Mouse (Mus musculus): ENCODE data around the gene BC107364. TPM values are rescaled to one million over a fixed set of nuclear protein-coding genes. Genes with fewer than 3 reads are reported as not detected.
A peak's percentile ranks its signal among the peaks of the same experiment; 100 is the strongest.
"Not testable (repeated sequence)": the region's sequence is repeated elsewhere in the genome, so short reads cannot be mapped to it uniquely, and the experiment has no call there.

BC107364 gene
- polyA plus RNA-seq, 1 experiment: not detected

GRCm38 (mm10) chr3:96486064-96486827 lies 34.1 kb upstream of the BC107364 start:
- DNase-seq (ENCODE audit: low read depth): not testable (repeated sequence)

- no peak for DNase-seq (ENCODE audit: low read depth)
Observed at GRCm38 (mm10) chr3:96485361-96485760, 33.3 kb upstream of the BC107364 start.

GRCm38 (mm10) chr3:96484921-96485320 lies 32.8 kb upstream of the BC107364 start:
- no peak for DNase-seq (ENCODE audit: low read depth)

- no peak for DNase-seq (ENCODE audit: low read depth)
Observed at GRCm38 (mm10) chr3:96483946-96484345, 31.8 kb upstream of the BC107364 start.

- DNase-seq (ENCODE audit: low read depth): not testable (repeated sequence)
Observed at GRCm38 (mm10) chr3:96483044-96483443, 30.9 kb upstream of the BC107364 start.

GRCm38 (mm10) chr3:96482451-96482850 lies 30.3 kb upstream of the BC107364 start:
- no peak for DNase-seq (ENCODE audit: low read depth)

GRCm38 (mm10) chr3:96481856-96482255 lies 29.8 kb upstream of the BC107364 start:
- DNase-seq (ENCODE audit: low read depth): no peak

GRCm38 (mm10) chr3:96480684-96481270 lies 28.7 kb upstream of the BC107364 start:
- no peak for DNase-seq (ENCODE audit: low read depth)

GRCm38 (mm10) chr3:96479249-96479648 lies 27.1 kb upstream of the BC107364 start:
- no peak for DNase-seq (ENCODE audit: low read depth)

- no peak for DNase-seq (ENCODE audit: low read depth)
Observed at GRCm38 (mm10) chr3:96477558-96477957, 25.5 kb upstream of the BC107364 start.

GRCm38 (mm10) chr3:96477084-96477483 lies 25.0 kb upstream of the BC107364 start:
- no peak for DNase-seq (ENCODE audit: low read depth)

- no peak for DNase-seq (ENCODE audit: low read depth)
Observed at GRCm38 (mm10) chr3:96474909-96475655, 23.0 kb upstream of the BC107364 start.

- not testable (repeated sequence) for DNase-seq (ENCODE audit: low read depth)
Observed at GRCm38 (mm10) chr3:96473556-96473955, 21.4 kb upstream of the BC107364 start.

- DNase-seq (ENCODE audit: low read depth): no peak
Observed at GRCm38 (mm10) chr3:96472066-96472465, 20.0 kb upstream of the BC107364 start.

- DNase-seq (ENCODE audit: low read depth): no peak
Observed at GRCm38 (mm10) chr3:96469626-96470025, 17.5 kb upstream of the BC107364 start.

- not testable (repeated sequence) for DNase-seq (ENCODE audit: low read depth)
Observed at GRCm38 (mm10) chr3:96468335-96468734, 16.2 kb upstream of the BC107364 start.

- peak; percentile 72 for DNase-seq (ENCODE audit: low read depth)
Observed at GRCm38 (mm10) chr3:96467641-96468040, 15.5 kb upstream of the BC107364 start.

- no peak for DNase-seq (ENCODE audit: low read depth)
Observed at GRCm38 (mm10) chr3:96463891-96464290, 11.8 kb upstream of the BC107364 start.

GRCm38 (mm10) chr3:96460568-96460870 lies 8.4 kb upstream of the BC107364 start:
- not testable (repeated sequence) for DNase-seq (ENCODE audit: low read depth)

GRCm38 (mm10) chr3:96459757-96460567 lies 7.9 kb upstream of the BC107364 start:
- DNase-seq (ENCODE audit: low read depth): not testable (repeated sequence)

- DNase-seq (ENCODE audit: low read depth): not testable (repeated sequence)
Observed at GRCm38 (mm10) chr3:96458886-96459439, 6.9 kb upstream of the BC107364 start.

- not testable (repeated sequence) for DNase-seq (ENCODE audit: low read depth)
Observed at GRCm38 (mm10) chr3:96458008-96458407, 5.9 kb upstream of the BC107364 start.
